Mouse (Mus musculus): Measurements from ENCODE around the gene Apoo.
"Not testable (repeated sequence)": the region's sequence is repeated elsewhere in the genome, so short reads cannot be mapped to it uniquely, and the experiment has no call there.

DNA sequence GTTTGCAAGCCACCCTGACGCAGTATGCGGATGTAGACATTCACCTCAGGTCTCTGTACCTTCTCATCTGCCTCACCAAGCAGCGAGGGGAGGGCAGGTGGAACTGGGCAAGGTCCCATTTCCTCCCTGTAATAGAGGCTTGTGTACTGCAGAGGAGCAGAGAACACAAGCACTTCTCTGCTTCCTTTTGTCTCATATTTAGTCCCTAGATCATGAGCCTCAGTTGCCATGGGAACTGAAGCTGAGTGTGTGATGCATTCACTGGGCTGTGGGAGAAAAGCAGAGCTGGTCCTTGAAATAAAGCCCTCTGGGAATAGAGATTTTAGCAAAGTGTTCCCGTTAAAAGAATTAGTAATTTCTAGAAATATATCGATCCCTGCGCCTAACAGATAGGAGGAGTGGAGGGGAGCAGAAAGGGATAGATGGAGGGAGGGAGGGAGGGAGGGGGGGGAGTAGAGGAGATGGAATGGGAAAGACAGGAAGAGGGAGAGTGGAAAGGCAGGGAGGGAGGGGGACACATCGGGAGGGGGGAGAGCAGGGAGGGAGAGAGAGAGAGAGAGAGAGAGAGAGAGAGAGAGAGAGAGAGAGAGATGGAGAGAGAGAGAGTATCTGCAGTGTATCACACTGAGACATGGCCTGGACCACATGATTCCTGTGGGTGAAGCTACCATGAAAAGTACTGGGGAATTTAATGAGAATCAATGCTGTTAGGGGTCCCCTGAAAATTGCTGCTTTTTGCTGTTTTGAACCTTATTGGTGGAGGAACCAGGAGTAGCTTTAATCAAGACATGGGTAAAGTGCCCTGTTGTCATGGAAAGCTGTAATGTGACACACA is 83.3 kb downstream of the Apoo start:
- TF ChIP-seq CTCF, EP300 (IDR thresholded peaks at IDR 0.05; ENCODE audit: low read depth): not testable (repeated sequence)

Measured in liver, postnatal 0 days (tissue).